Mouse (Mus musculus) lung, embryonic 16.5 days (tissue): ENCODE data around the gene Galnt7. TPM values are rescaled to one million over a fixed set of nuclear protein-coding genes. Genes with fewer than 3 reads are reported as not detected.
A peak's percentile ranks its signal among the peaks of the same experiment; 100 is the strongest.

Experiments
- ATAC-seq: fragments of 200-750 bp; cut with Nextera tagmentation; 2 replicates; pipeline ENCODE4 v1.8.0; 2017; ENCODE audit warnings: low read depth, mild to moderate bottlenecking, moderate library complexity
- H3K27ac ChIP-seq: fragments of 300-500 bp; sonication (generic); 2 replicates; pipeline ENCODE4 v1.5.1; 2014; ENCODE audit warnings: mild to moderate bottlenecking, control low read depth, low read length
- H3K27me3 ChIP-seq: fragments of 300-500 bp; sonication (generic); 2 replicates; pipeline ENCODE4 v1.6.1; 2014; ENCODE audit warnings: low read depth, low read length, mixed read lengths; ENCODE audit not compliant: control insufficient read depth, insufficient read depth
- H3K36me3 ChIP-seq: fragments of 300-500 bp; sonication (generic); 2 replicates; pipeline ENCODE4 v1.6.1; 2014; ENCODE audit warnings: low read length; ENCODE audit not compliant: control insufficient read depth, insufficient read depth
- H3K4me1 ChIP-seq: fragments of 300-500 bp; sonication (generic); replicated peaks from 2 replicates; pipeline ENCODE4 v1.6.1; 2014; ENCODE audit warnings: low read length, mixed read lengths; ENCODE audit not compliant: control insufficient read depth, insufficient read depth
- H3K4me2 ChIP-seq: fragments of 300-500 bp; sonication (generic); 2 replicates; pipeline ENCODE4 v1.6.1; 2014; ENCODE audit warnings: low read depth, low read length, control low read depth
- H3K4me3 ChIP-seq: fragments of 300-500 bp; sonication (generic); 2 replicates; pipeline ENCODE4 v1.5.1; 2014; ENCODE audit warnings: mild to moderate bottlenecking, low read length, control low read depth
- H3K9ac ChIP-seq: fragments of 300-500 bp; sonication (generic); 2 replicates; pipeline ENCODE4 v1.6.1; 2014; ENCODE audit warnings: low read length, control low read depth
- H3K9me3 ChIP-seq: fragments of 300-500 bp; sonication (generic); 2 replicates; pipeline ENCODE4 v1.6.1; 2016; ENCODE audit warnings: low read length; ENCODE audit not compliant: control insufficient read depth
- WGBS: fragments of 180-500 bp; shearing (Covaris S2); extraction: QIAGEN DNeasy Blood & Tissue Kit; methylation state at CpG from one replicate; pipeline ENCODE4 v1.1.7; 2014; 5-methylcytosine and 5-hydroxymethylcytosine counted together
- polyA plus RNA-seq: library from polyadenylated mRNA; unstranded; fragments of >200 nt; fragmentation: Nextera tagmentation; extraction: Ambion mirVana; gene quantifications from 2 replicates; pipeline ENCODE4 v1.2.1, GENCODE M21; 2015

Gene Galnt7
- polyA plus RNA-seq, 1 experiment from 2014 or later: 11.2 TPM

DNA sequence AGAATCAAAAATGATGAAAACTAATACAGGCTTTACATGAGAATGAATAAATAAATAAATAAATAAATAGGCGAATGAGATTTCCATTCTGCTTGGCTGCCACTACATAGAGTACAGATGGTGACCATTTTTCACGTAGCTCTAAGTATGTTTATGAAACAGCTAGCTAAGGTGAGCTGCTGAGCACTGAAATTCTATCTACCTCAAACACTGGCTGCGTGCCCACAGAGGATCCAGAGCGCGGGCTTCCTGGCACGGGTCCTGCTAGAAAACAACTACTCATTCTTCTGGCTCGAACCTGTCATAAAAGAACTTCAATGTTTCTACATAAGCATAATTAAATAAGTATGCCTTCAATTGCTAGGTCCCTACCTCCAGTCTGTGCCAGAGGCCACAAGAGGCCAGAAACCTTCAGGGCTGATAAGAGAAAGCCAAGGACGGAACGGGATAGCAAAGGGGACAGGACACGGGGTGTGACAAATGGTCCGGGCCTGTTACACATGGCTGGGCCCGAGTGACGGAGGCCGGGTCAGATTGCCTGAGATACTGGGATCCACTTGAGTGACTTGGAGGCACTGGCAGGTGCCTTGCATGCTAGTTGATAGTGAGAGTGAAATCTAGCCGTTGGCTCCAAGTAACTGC, 37.7 kb downstream of the Galnt7 start:
- Histone ChIP-seq H3K27ac (peak overlapping the region; percentile 9; the same call in 1 of the 2 replicates), H3K9me3 (no peaks in the 10 kb centered on the region), H3K36me3 (no peaks in the 10 kb centered on the region), H3K4me1 (peaks cover 11% of the 10 kb centered on the region; the same call in 1 of the 2 replicates), H3K4me3 (no peak overlapping the region), H3K9ac (no peak overlapping the region), H3K27me3 (no peaks in the 10 kb centered on the region), H3K4me2 (no peak overlapping the region)
- 31% methylated on average over 15 of the region's 15 CpGs for WGBS
- ATAC-seq: peak; percentile 70

DNA sequence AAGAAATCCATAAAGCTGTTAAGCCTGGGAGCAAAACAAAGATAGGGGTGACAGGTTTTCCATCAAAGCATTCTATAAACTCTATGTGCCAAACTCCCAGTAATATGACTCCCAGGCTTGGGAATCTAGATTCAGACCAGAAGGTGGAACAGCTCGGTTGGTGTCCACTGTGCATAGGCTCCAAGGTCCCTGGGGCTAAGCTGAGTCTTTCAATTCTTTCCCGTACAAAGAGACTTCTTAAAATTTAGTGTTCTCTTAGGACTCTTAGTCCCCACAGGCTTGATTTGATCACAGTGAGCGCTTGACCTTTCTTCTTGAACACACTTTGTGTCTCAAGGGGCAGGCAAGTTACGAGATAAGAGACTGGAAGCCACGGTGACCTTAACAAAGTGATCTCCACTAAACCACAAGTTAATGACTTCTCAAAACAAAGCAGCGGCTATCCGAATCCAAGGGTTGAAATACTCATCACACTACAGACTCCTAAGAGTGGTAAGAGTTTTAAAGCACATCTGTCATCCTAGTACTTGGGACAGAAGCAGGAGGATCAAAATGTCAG, 41.3 kb downstream of the Galnt7 start:
- no peak for ATAC-seq
- 20% methylated on average over 7 of the region's 7 CpGs for WGBS
- Histone ChIP-seq H3K4me1 (peaks cover 11% of the 10 kb centered on the region; the same call in 1 of the 2 replicates), H3K9ac (no peak overlapping the region), H3K4me2 (no peak overlapping the region), H3K4me3 (no peak overlapping the region), H3K9me3 (no peaks in the 10 kb centered on the region), H3K27ac (no peak overlapping the region; the same call in 1 of the 2 replicates), H3K27me3 (no peaks in the 10 kb centered on the region), H3K36me3 (no peaks in the 10 kb centered on the region)

DNA sequence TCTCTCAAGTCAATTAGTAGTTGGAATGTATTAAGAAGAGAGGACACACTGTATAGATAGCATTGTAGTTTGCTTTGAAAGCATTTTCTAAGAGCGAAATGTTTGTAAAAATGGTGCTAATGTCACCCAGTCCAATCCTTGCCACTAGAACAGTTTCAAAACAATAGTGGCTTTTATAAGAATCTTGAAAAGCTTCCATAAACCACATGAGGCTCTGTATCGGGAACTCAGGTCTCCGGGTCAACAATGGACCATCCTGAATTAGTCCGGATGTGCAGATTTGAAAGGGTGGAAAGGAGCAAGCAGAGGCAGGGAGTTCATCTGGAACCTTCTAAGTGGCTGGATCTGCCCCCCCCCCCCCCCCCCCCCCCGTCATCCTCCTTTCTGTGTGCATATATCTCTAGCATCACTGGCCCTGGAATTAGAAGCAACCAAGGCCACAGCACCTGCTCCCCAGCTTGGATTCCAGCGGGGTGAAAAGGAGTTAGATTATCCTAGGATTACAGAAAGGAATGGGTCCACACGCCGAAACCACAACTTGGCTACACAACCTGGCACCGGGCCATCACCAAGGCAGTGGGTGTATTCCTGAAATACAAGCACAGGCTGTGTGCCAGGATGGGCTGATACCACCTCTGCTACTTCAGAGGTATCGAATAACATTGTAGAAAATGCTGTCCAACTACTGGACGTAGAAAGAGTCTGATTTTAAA, 42.0 kb downstream of the Galnt7 start:
- no peaks in the 10 kb centered on the region for H3K27me3 ChIP-seq
- H3K4me1 ChIP-seq: peaks cover 11% of the 10 kb centered on the region; the same call in 1 of the 2 replicates
- H3K9me3 ChIP-seq: no peaks in the 10 kb centered on the region
- H3K4me2 ChIP-seq: no peak overlapping the region
- WGBS: 59% methylated on average over 10 of the region's 11 CpGs
- no peaks in the 10 kb centered on the region for H3K36me3 ChIP-seq
- ATAC-seq: 0 out of 2 replicates have a peak, but pooled peaks have one; percentile 12
- H3K9ac ChIP-seq: no peak overlapping the region
- no peak overlapping the region for H3K4me3 ChIP-seq
- H3K27ac ChIP-seq: no peak overlapping the region

DNA sequence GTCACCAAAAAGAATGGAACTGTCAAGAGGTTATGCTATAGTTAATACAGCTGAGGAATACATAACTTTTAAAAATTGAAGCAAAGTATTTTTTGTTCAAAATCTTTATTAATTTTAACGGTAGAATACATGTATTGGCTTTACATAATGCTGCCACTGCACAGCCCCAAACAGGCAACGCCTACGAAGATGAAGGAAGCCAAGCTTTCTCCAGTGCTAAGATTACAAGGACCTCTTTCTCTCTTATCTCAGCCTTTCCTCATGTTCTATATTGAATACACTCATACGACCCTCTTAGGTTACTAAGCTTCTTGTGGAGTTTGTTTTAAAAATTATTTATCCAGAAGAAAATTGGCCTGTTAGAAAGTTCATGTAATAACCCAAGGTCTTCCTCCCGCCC, 50.3 kb downstream of the Galnt7 start:
- ATAC-seq: no peak
- H3K4me3 ChIP-seq: no peak overlapping the region
- peaks cover 3% of the 10 kb centered on the region; the same call in 1 of the 2 replicates for H3K4me1 ChIP-seq
- H3K9me3 ChIP-seq: no peaks in the 10 kb centered on the region
- no peaks in the 10 kb centered on the region for H3K27me3 ChIP-seq
- no peak overlapping the region for H3K27ac ChIP-seq
- H3K9ac ChIP-seq: no peak overlapping the region
- no peaks in the 10 kb centered on the region for H3K36me3 ChIP-seq
- 62% methylated on average over 5 of the region's 5 CpGs for WGBS
- H3K4me2 ChIP-seq: no peak overlapping the region

DNA sequence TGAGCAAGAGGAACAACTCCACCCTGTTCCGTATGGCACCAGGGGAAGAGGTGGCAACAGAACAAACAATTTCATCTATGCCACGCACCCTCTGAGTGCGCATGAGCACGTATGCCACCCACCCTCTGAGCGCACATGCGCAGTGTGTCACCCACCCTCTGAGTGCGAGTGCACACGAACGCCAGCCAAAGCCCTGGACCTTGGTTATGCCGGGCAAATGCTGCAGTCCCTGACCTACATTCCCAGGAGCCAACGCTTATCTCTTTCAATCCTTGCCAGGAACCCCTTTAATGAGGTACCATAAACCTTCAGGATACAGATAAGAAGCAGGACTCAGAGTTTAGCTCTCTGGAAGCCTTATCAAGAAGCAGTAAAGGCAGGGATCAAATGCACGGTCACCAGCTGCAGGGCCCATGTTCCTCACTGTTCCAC, 50.8 kb downstream of the Galnt7 start:
- H3K4me3 ChIP-seq: no peak overlapping the region
- H3K27ac ChIP-seq: no peak overlapping the region
- H3K36me3 ChIP-seq: no peaks in the 10 kb centered on the region
- no peak overlapping the region for H3K4me2 ChIP-seq
- peak; percentile 54 for ATAC-seq
- H3K27me3 ChIP-seq: no peaks in the 10 kb centered on the region
- H3K9ac ChIP-seq: no peak overlapping the region
- no peaks in the 10 kb centered on the region for H3K9me3 ChIP-seq
- WGBS: 58% methylated on average over 12 of the region's 12 CpGs
- peaks cover 3% of the 10 kb centered on the region; the same call in 1 of the 2 replicates for H3K4me1 ChIP-seq

DNA sequence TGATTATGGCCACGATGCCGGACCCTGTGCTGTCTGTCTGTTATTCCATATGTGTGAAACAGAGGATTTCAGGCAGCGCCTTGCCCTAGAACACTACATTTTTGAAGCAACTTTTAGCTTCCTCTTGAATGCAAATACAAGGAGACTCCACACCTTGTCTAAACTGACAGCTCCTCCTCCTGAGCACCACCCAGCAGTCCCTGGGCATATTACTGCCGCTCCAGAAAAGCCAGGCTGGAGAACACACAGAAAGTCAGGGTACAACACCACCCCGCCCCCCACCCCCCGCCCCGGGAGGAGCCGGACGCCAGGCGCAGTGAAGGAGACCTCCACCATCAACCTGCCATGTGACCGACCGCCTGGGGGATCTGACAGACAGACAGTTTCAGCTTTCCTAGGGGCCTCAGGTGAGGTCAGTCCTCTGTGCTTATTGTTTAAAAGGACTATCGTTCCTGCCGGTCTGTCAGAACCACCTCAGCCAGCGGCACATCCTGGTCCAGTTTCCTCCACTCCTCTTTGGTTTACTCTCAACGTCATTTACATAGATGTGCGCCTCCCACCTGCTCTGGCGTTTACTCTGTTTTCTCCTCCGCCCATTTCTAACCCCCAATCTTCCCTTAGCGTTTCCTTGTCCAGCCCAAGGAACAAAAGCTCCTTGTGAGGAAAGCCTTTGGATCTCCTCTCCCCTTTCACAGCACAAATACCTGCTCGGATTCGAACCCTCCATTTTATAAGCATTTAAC, 52.8 kb downstream of the Galnt7 start:
- no peak overlapping the region for H3K27ac ChIP-seq
- H3K9ac ChIP-seq: 0 out of 2 replicates have a peak overlapping the region, but pooled peaks have one; percentile 18
- peak overlapping the region; percentile 24 for H3K4me3 ChIP-seq
- H3K9me3 ChIP-seq: no peaks in the 10 kb centered on the region
- ATAC-seq: no peak
- peak overlapping the region; percentile 38 for H3K4me2 ChIP-seq
- 18% methylated on average over 22 of the region's 22 CpGs for WGBS
- H3K27me3 ChIP-seq: no peaks in the 10 kb centered on the region
- H3K4me1 ChIP-seq: peaks cover 3% of the 10 kb centered on the region; the same call in 1 of the 2 replicates
- H3K36me3 ChIP-seq: no peaks in the 10 kb centered on the region

DNA sequence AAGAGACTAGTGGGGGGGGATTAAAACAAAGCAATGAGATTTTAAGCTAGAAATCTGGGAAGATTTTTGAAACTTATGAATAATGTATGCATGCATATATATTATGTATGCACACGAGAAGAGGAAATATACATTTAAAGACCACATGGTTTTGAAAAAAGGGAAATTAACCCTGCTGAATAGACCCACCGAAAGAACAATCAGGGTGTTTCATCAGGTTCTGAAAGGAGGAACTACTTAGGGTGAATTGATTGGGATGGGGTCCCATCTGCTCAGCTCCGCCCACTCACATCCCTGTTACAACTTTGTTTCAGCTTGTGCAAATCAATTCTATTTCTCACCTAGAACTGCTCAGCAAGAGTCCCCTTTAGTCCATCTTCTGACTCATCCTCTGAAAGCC, 57.0 kb downstream of the Galnt7 start:
- 84% methylated on average over 3 of the region's 3 CpGs for WGBS
- ATAC-seq: no peak
- no peak overlapping the region for H3K27ac ChIP-seq
- H3K4me3 ChIP-seq: no peak overlapping the region
- no peaks in the 10 kb centered on the region for H3K9me3 ChIP-seq
- no peak overlapping the region for H3K4me2 ChIP-seq
- no peaks in the 10 kb centered on the region for H3K27me3 ChIP-seq
- H3K4me1 ChIP-seq: no peaks in the 10 kb centered on the region
- H3K36me3 ChIP-seq: no peaks in the 10 kb centered on the region
- no peak overlapping the region for H3K9ac ChIP-seq

DNA sequence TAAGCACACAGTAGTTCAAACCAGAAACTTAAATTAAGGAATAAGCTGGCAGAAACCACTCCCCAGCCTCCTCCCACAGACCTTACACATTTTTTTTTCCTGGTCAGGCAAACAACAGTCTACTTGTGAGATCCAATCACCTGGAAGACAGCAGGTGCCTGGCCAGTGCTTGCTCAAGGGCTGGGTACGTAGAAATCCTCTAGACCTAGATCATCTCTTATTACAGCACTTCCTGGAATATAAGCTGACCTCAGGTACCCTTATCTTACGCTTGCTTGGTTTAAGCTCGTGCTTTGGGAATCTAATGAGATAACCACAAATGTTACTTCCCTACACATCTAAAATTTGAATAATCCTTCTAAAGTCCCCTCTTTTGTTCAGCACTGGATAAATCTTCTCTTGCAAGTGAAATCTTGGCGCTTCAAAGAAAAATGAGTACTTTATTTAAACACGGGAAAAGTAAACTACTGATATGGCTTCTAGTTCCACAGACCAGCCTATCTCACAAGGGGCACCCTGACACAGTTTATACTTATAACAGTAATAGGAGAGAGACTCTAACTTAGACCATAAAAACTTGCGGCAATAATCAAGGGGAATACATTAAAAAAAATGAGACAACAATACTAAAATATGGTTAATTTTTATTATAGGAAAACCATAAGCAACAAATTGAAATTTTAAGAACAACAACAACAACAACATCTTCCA, 58.5 kb downstream of the Galnt7 start:
- no peak for ATAC-seq
- H3K36me3 ChIP-seq: no peaks in the 10 kb centered on the region
- H3K27me3 ChIP-seq: no peaks in the 10 kb centered on the region
- H3K27ac ChIP-seq: no peak overlapping the region
- H3K9ac ChIP-seq: no peak overlapping the region
- H3K4me2 ChIP-seq: no peak overlapping the region
- 30% methylated on average over 6 of the region's 6 CpGs for WGBS
- no peaks in the 10 kb centered on the region for H3K9me3 ChIP-seq
- H3K4me3 ChIP-seq: no peak overlapping the region
- H3K4me1 ChIP-seq: no peaks in the 10 kb centered on the region
